Mouse (Mus musculus) kidney, embryonic 15.5 days (tissue): ENCODE results near the gene Aip. TPM values are rescaled to one million over a fixed set of nuclear protein-coding genes. Genes with fewer than 3 reads are reported as not detected.
"Not testable (repeated sequence)": the region's sequence is repeated elsewhere in the genome, so short reads cannot be mapped to it uniquely, and the experiment has no call there.

Experiments
- ATAC-seq: fragments of 200-750 bp; cut with Nextera tagmentation; replicated peaks from 2 replicates; pipeline ENCODE4 v1.8.0; 2017; ENCODE audit warnings: moderate TSS enrichment; ENCODE audit not compliant: low FRiP score
- H3K27ac ChIP-seq: fragments of 300-500 bp; sonication (generic); 2 replicates; pipeline ENCODE4 v1.5.1; 2015; ENCODE audit warnings: mild to moderate bottlenecking, inconsistent platforms
- H3K27me3 ChIP-seq: fragments of 300-500 bp; sonication (generic); 2 replicates; pipeline ENCODE4 v1.6.1; 2015; ENCODE audit warnings: inconsistent platforms
- H3K36me3 ChIP-seq: fragments of 300-500 bp; sonication (generic); 2 replicates; pipeline ENCODE4 v1.6.1; 2015; ENCODE audit warnings: inconsistent platforms
- H3K4me1 ChIP-seq: fragments of 300-500 bp; sonication (generic); 2 replicates; pipeline ENCODE4 v1.6.1; 2015; ENCODE audit warnings: inconsistent platforms
- H3K4me2 ChIP-seq: fragments of 300-500 bp; sonication (generic); 2 replicates; pipeline ENCODE4 v1.6.1; 2015; ENCODE audit warnings: moderate library complexity, mild to moderate bottlenecking, inconsistent platforms
- H3K4me3 ChIP-seq: fragments of 300-500 bp; sonication (generic); replicated peaks from 2 replicates; pipeline ENCODE4 v1.5.1; 2015; ENCODE audit warnings: mild to moderate bottlenecking, inconsistent platforms
- H3K9ac ChIP-seq: fragments of 300-500 bp; sonication (generic); 2 replicates; pipeline ENCODE4 v1.6.1; 2015; ENCODE audit warnings: mild to moderate bottlenecking, inconsistent platforms
- H3K9me3 ChIP-seq: fragments of 300-500 bp; sonication (generic); replicated peaks from 2 replicates; pipeline ENCODE4 v1.6.1; 2016; ENCODE audit warnings: inconsistent platforms
- WGBS: fragments of 180-500 bp; shearing (Covaris S2); methylation state at CpG from one replicate; pipeline ENCODE4 v1.1.7; 2015; ENCODE audit warnings: mixed read lengths; 5-methylcytosine and 5-hydroxymethylcytosine counted together
- polyA plus RNA-seq: library from polyadenylated mRNA; unstranded; fragments of >200 nt; fragmentation: Nextera tagmentation; extraction: Ambion mirVana; gene quantifications from 2 replicates; pipeline ENCODE4 v1.2.1, GENCODE M21; 2015

The Aip gene
- polyA plus RNA-seq, 1 experiment from 2014 or later: 108 TPM

DNA sequence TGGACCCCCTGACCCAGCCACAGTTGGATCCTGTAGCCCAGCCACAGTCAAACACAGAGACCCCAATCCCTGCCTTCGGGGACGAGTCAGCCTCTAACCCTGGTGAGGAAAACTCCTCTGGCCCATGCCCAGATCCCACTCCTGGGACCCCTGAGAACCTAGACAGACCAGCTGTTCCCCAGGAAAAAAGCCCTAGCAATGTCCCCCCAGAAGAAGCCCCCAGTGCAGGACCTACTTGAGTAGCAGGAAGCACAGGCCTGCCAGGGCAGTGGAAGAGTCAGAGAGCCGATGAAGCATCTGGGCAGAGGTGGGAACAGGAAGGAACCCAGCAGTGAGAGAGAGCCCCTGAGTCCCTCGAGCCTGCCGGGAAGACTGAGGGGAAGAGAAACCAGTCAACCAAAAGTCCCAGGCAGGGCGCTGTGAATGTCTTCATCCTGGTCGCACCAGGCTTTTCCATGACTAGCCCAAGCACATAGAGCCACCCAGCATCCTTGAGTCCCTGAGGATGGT is 18.2 kb upstream of the Aip start, which contains the start of gene Cabp4:
Gene Cabp4, minus strand, starts transcription at position 275 of the 510 bp plus-strand sequence.
- ATAC-seq: no peak
- WGBS: 82% methylated on average over 7 of the region's 7 CpGs
- H3K27ac ChIP-seq: no peak within 1 kb of the TSS
- H3K9me3 ChIP-seq: no peaks in the 10 kb centered on the region
- peaks cover 18% of the 10 kb centered on the region for H3K4me1 ChIP-seq
- H3K4me2 ChIP-seq: no peak within 1 kb of the TSS
- H3K27me3 ChIP-seq: no peaks in the 10 kb centered on the region
- no peak within 1 kb of the TSS for H3K4me3 ChIP-seq
- H3K36me3 ChIP-seq: no peaks in the 10 kb centered on the region
- no peak within 1 kb of the TSS for H3K9ac ChIP-seq

DNA sequence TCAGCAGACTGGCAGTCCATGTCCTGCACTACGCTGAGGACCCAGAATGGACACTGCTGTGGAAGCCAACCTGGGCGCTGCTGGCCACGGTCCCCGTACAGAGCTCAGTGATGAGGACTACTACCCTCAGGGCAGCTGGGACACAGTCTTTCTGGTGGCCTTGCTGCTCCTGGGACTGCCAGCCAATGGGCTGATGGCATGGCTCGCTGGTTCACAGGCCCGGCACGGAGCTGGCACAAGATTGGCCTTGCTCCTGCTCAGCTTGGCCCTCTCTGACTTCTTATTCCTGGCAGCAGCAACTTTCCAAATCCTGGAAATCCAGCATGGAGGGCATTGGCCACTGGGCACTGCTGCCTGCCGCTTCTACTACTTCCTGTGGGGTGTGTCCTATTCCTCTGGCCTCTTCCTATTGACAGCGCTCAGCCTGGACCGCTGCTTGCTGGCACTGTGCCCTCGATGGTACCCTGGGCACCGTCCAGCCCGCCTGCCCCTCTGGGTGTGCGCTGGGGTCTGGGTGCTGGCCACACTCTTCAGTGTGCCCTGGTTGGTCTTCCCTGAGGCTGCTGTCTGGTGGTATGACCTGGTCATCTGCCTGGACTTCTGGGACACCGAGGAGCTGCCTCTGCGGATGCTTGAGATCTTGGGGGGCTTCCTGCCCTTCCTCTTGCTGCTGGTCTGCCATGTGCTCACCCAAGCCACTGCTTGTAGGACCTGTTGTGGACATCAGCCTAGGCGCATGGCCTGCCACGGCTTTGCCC is 16.9 kb upstream of the Aip start:
- H3K27me3 ChIP-seq: no peaks in the 10 kb centered on the region
- H3K4me1 ChIP-seq: peaks cover 10% of the 10 kb centered on the region
- WGBS: 88% methylated on average over 18 of the region's 18 CpGs
- no peaks in the 10 kb centered on the region for H3K36me3 ChIP-seq
- no peaks in the 10 kb centered on the region for H3K9me3 ChIP-seq
- no peak for ATAC-seq
- no peak overlapping the region for H3K4me2 ChIP-seq
- H3K27ac ChIP-seq: no peak overlapping the region
- H3K9ac ChIP-seq: no peak overlapping the region
- H3K4me3 ChIP-seq: no peak overlapping the region

DNA sequence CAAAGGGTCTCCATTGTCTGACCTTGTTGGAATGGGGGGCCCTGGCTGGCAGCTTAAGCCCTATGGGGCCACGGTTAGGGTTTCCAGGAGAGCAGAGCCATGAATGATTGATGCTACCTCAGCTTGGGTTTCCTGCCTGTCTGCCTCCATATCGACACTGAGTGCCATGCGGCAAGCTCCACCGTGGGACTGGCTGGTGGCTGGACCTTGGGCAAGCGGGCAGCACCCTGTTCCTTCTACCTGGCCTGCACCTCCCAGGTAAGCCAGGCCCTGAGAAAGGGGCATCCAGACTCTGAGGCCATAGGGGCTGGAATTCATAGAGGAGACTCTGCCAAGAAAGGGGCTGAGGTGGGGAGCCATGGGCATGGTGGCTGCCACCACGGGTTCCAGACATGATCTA is 14.5 kb upstream of the Aip start:
- 64% methylated on average over 6 of the region's 6 CpGs for WGBS
- H3K4me3 ChIP-seq: no peak overlapping the region
- no peaks in the 10 kb centered on the region for H3K27me3 ChIP-seq
- H3K9me3 ChIP-seq: no peaks in the 10 kb centered on the region
- ATAC-seq: no peak
- H3K36me3 ChIP-seq: no peaks in the 10 kb centered on the region
- H3K9ac ChIP-seq: no peak overlapping the region
- H3K4me1 ChIP-seq: 0 out of 2 replicates have a peak, but pooled peaks cover 6% of the 10 kb centered on the region
- H3K4me2 ChIP-seq: no peak overlapping the region
- no peak overlapping the region for H3K27ac ChIP-seq

DNA sequence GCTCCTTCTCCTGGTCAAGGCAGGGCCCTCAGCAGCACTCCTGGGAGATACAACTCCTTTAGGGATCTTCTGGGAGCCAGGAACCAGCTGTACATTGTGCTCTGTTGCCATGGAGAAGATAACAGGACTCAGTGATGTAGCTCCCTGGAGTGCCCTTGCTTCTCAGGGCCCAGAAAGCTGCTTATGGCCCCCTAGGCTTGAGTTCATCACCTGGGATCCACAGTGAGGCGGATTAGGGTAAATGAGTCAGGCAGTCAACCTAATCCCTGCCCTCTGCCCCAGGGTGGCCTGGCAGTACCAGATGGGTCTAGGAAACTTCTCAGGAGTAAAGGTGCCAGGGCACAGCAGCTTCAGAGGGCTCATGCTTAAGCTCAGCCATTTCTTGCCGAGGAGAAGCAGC is 13.8 kb upstream of the Aip start, which contains the start of gene Gpr152:
Gene Gpr152, plus strand, starts transcription at position 342 of the 400 bp plus-strand sequence.
- Histone ChIP-seq H3K27me3 (no peaks in the 10 kb centered on the region), H3K36me3 (no peaks in the 10 kb centered on the region), H3K27ac (no peak within 1 kb of the TSS), H3K9me3 (no peaks in the 10 kb centered on the region), H3K9ac (no peak within 1 kb of the TSS), H3K4me2 (no peak within 1 kb of the TSS), H3K4me1 (0 out of 2 replicates have a peak, but pooled peaks cover 6% of the 10 kb centered on the region), H3K4me3 (no peak within 1 kb of the TSS)
- no peak for ATAC-seq
- WGBS: 79% methylated on average over 2 of the region's 2 CpGs

DNA sequence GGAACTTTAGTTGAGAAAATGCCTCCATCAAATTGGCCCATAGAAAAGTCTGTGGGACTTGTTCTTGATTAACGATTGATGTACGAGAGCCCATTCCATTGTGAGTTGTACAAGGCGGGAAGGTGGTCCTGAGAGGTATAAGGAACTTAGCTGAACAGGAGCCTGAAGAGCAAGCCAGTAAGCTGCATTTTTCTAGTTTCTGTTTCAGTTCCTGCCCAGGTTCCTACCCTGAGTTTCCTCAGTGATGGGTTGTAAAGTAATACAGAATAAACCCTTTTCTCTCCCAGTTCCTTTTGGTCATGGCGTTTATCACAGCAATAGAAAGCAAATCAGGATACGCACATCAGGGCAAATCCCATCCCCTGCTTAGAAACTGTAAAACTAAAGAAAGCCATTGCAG is 12.3 kb upstream of the Aip start:
- H3K27ac ChIP-seq: no peak overlapping the region
- no peaks in the 10 kb centered on the region for H3K27me3 ChIP-seq
- H3K4me1 ChIP-seq: 0 out of 2 replicates have a peak, but pooled peaks cover 6% of the 10 kb centered on the region
- H3K4me2 ChIP-seq: no peak overlapping the region
- 78% methylated on average over 5 of the region's 5 CpGs for WGBS
- H3K9me3 ChIP-seq: no peaks in the 10 kb centered on the region
- no peak overlapping the region for H3K4me3 ChIP-seq
- H3K36me3 ChIP-seq: peaks cover 5% of the 10 kb centered on the region
- ATAC-seq: no peak
- no peak overlapping the region for H3K9ac ChIP-seq

DNA sequence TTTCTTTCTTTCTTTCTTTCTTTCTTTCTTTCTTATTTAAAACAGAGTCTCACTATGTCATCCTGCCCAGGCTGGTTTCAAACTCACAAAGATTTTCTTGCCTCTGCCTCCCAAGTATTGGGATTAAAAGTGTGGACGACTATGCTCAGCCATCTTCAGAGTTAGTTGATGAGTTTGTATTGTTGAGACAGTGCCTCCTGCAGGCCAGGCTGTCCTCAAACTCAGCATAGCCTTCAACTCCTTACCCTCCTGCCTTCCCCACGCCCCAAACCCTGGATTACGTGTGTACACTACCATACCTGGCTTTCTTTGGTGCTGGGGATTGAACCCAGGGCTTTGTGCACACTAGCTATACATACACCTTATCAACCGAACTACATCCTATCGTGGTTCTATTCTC is 10.8 kb upstream of the Aip start:
- H3K9ac ChIP-seq: no peak overlapping the region
- H3K36me3 ChIP-seq: peaks cover 20% of the 10 kb centered on the region
- H3K4me2 ChIP-seq: no peak overlapping the region
- H3K9me3 ChIP-seq: no peaks in the 10 kb centered on the region
- H3K4me1 ChIP-seq: no peaks in the 10 kb centered on the region
- 84% methylated on average over 5 of the region's 5 CpGs for WGBS
- H3K27me3 ChIP-seq: no peaks in the 10 kb centered on the region
- no peak for ATAC-seq
- H3K4me3 ChIP-seq: no peak overlapping the region
- no peak overlapping the region for H3K27ac ChIP-seq

DNA sequence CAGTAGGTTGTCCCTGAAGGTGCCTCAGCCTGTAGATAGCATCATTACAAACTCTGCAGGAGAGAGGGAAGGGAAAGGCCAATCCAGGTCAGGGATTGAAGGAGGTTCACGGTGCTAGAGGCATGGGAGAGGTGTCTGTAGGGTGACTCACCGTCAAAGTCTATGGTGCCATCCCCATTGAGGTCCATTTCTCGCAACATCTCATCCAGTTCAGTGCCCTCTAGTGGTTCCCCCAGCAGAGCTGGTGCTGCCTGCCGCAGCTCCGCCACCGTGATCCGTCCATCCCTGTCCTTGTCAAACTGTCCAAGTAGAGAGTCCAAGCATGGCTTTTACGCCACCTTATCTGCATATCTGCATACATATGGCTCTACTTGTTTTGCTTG is 10.3 kb upstream of the Aip start:
- H3K36me3 ChIP-seq: peaks cover 25% of the 10 kb centered on the region
- not testable (repeated sequence) for ATAC-seq, H3K27ac ChIP-seq, H3K9me3 ChIP-seq, H3K27me3 ChIP-seq, H3K9ac ChIP-seq, H3K4me1 ChIP-seq, H3K4me2 ChIP-seq, H3K4me3 ChIP-seq
- 24% methylated on average over 8 of the region's 8 CpGs for WGBS

DNA sequence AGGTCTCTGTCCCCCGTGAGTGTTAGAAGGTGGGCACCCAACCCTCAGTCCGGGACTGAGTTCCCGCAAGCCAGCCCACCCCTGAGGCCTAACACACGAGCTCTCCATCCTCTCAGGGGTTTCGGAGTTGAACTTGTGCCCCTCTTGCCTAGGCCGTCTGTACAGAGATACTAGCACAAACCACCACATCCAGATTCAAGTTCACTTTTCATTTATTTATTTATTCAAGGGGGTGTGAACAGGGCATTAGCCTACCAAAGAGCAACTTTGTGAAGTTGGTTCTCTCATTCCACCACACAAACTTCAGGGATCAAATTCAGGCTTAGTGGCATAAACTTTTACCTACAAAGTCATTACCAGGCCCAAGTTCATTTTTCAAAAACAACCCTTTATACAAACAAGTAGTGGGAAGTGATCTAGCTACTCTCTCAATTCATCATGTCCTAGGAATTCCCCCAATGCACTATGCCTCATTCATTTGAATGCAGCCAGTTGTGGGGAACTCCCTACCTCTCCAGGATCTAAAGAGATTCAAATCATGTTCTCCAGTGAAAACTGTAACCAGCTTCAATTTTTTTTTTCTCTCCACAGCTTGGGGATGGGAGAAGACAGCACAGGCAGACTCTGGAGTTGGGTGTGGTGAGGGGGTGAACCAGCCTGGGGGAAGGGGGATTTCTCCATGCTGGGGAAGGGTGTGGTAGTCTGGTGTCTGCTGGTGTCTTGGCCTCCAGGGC is 9.7 kb upstream of the Aip start:
- not testable (repeated sequence) for H3K4me2 ChIP-seq, H3K27ac ChIP-seq, ATAC-seq, H3K4me3 ChIP-seq, H3K9me3 ChIP-seq, H3K4me1 ChIP-seq, H3K27me3 ChIP-seq, H3K9ac ChIP-seq
- peaks cover 26% of the 10 kb centered on the region for H3K36me3 ChIP-seq
- WGBS: 78% methylated on average over 6 of the region's 6 CpGs

DNA sequence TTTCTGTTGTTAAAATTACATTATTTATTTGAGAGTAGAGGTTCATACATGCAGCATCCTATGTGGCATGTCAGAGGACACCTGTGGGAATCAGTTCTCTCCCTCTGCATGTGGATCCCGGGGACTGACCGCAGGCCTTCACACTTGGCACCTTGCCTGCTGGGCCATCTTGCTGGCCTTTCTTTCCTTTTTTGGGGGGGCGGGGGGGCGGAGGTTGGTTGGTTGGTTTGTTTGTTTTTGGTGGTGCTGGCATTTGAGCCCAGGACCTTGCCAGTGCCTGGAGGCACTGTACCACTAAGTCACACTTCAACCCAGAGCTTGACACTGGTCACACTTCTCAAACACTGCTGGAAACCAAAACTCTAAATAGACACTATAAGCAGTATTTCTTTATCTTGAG is 8.7 kb upstream of the Aip start:
- Histone ChIP-seq H3K9me3 (no peaks in the 10 kb centered on the region), H3K4me3 (no peak overlapping the region), H3K27ac (no peak overlapping the region), H3K4me1 (no peaks in the 10 kb centered on the region), H3K36me3 (peaks cover 34% of the 10 kb centered on the region), H3K9ac (no peak overlapping the region), H3K27me3 (no peaks in the 10 kb centered on the region), H3K4me2 (no peak overlapping the region)
- WGBS: 89% methylated on average over 4 of the region's 4 CpGs
- no peak for ATAC-seq

DNA sequence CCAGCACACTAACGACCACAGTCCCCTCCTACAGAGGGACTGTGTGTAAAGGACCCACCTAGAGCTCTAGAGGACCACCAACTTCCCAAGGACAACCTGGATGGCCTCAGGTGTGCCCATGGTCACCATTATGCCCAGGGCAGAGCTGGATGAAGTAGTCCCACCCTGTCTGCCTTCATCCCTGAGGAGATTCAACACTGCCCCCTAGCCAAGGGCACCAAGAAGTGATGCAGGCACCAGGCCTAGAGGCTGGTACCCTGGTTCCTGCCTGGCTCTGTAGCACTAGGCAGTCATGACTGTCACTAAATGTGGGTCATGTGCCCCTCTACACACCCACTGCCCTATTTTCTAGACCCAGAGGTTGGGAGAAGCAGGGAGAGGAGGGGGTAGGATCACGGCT is 6.1 kb upstream of the Aip start:
- no peaks in the 10 kb centered on the region for H3K9me3 ChIP-seq
- WGBS: 79% methylated on average over 2 of the region's 2 CpGs
- no peak overlapping the region for H3K4me3 ChIP-seq
- H3K27me3 ChIP-seq: no peaks in the 10 kb centered on the region
- no peak overlapping the region for H3K4me2 ChIP-seq
- no peak overlapping the region for H3K27ac ChIP-seq
- ATAC-seq: no peak
- H3K9ac ChIP-seq: no peak overlapping the region
- peaks cover 10% of the 10 kb centered on the region for H3K4me1 ChIP-seq
- H3K36me3 ChIP-seq: peaks cover 51% of the 10 kb centered on the region

DNA sequence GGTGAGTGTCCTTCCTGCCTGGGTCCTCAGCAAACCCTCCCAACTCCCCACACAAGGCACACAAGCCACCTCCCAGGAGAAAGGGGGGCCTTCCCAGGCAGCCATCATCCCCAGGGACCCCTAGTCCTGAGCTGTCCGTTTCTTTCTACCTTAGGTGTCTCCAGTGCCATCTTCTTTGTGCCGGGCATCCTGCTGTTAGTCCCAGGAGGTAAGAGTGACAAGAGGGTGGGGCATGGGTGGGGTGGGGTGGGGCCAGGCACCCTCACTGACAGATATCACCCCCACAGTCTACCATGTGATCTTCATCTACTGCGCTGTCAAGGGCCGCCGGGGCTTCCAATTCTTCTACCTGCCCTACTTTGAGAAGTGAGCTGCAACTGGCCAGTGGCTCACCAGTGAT is 5.4 kb upstream of the Aip start:
- Histone ChIP-seq H3K27me3 (no peaks in the 10 kb centered on the region), H3K9me3 (no peaks in the 10 kb centered on the region), H3K4me3 (no peak overlapping the region), H3K4me1 (peaks cover 16% of the 10 kb centered on the region), H3K4me2 (no peak overlapping the region), H3K36me3 (peaks cover 51% of the 10 kb centered on the region), H3K27ac (no peak overlapping the region), H3K9ac (0 out of 2 replicates have a peak overlapping the region, but pooled peaks have one; percentile 23)
- ATAC-seq: no peak
- 95% methylated on average over 5 of the region's 5 CpGs for WGBS

DNA sequence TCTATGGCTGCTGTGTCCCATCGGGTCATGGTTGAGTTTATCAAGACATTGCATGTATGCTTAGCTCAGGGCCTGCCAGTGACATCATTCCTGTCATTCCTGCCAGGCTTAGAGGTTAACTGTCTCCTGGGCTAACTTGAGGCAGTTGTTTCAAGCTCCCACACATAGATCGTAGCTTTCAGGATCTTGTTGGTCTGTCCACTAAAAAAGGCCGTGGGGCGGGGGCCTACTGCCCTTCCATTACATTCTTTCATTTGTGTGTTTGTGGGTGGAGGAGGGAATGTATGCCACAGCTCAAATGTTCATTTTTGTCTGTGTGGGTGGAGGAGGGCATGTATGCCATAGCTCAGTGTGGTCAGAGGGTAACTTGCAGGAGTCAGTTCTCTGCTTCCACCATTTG is 4.4 kb upstream of the Aip start:
- Histone ChIP-seq H3K9me3 (no peaks in the 10 kb centered on the region), H3K9ac (no peak overlapping the region), H3K36me3 (peaks cover 51% of the 10 kb centered on the region), H3K4me1 (peaks cover 18% of the 10 kb centered on the region), H3K4me2 (no peak overlapping the region), H3K27ac (no peak overlapping the region), H3K27me3 (no peaks in the 10 kb centered on the region), H3K4me3 (no peak overlapping the region)
- WGBS: 85% methylated on average over 4 of the region's 4 CpGs
- ATAC-seq: no peak
